Mouse (Mus musculus) neural tube, embryonic 15.5 days (tissue): Measurements from ENCODE around the gene Lzts2. TPM values are rescaled to one million over a fixed set of nuclear protein-coding genes. Genes with fewer than 3 reads are reported as not detected.

Experiments used
- ATAC-seq: fragments of 200-750 bp; cut with Nextera tagmentation; 2 replicates; pipeline ENCODE4 v1.8.0; 2017; ENCODE audit warnings: mild to moderate bottlenecking, moderate TSS enrichment, moderate library complexity; ENCODE audit not compliant: low FRiP score
- H3K27ac ChIP-seq: fragments of 300-500 bp; sonication (generic); replicated peaks from 2 replicates; pipeline ENCODE4 v1.5.1; 2015; ENCODE audit warnings: mild to moderate bottlenecking, inconsistent platforms
- H3K27me3 ChIP-seq: fragments of 300-500 bp; sonication (generic); replicated peaks from 2 replicates; pipeline ENCODE4 v1.6.1; 2015; ENCODE audit warnings: inconsistent platforms
- H3K36me3 ChIP-seq: fragments of 300-500 bp; sonication (generic); 2 replicates; pipeline ENCODE4 v1.6.1; 2015; ENCODE audit warnings: inconsistent platforms
- H3K4me1 ChIP-seq: fragments of 300-500 bp; sonication (generic); 2 replicates; pipeline ENCODE4 v1.6.1; 2015; ENCODE audit warnings: inconsistent platforms
- H3K4me2 ChIP-seq: fragments of 300-500 bp; sonication (generic); 2 replicates; pipeline ENCODE4 v1.6.1; 2015; ENCODE audit warnings: inconsistent platforms, mild to moderate bottlenecking, moderate library complexity
- H3K4me3 ChIP-seq: fragments of 300-500 bp; sonication (generic); replicated peaks from 2 replicates; pipeline ENCODE4 v1.5.1; 2015; ENCODE audit warnings: mild to moderate bottlenecking, inconsistent platforms
- H3K9ac ChIP-seq: fragments of 300-500 bp; sonication (generic); replicated peaks from 2 replicates; pipeline ENCODE4 v1.6.1; 2015; ENCODE audit warnings: mild to moderate bottlenecking, inconsistent platforms
- H3K9me3 ChIP-seq: fragments of 300-500 bp; sonication (generic); replicated peaks from 2 replicates; pipeline ENCODE4 v1.6.1; 2016; ENCODE audit warnings: inconsistent platforms
- WGBS: fragments of 180-500 bp; shearing (Covaris S2); methylation state at CpG from one replicate; pipeline ENCODE4 v1.1.7; 2015; ENCODE audit warnings: mixed read lengths; 5-methylcytosine and 5-hydroxymethylcytosine counted together
- polyA plus RNA-seq: library from polyadenylated mRNA; unstranded; fragments of >200 nt; fragmentation: Nextera tagmentation; extraction: Ambion mirVana; gene quantifications from 2 replicates; pipeline ENCODE4 v1.2.1, GENCODE M21; 2015

Gene Lzts2
- polyA plus RNA-seq, 1 experiment from 2014 or later, result 23.4 TPM

DNA sequence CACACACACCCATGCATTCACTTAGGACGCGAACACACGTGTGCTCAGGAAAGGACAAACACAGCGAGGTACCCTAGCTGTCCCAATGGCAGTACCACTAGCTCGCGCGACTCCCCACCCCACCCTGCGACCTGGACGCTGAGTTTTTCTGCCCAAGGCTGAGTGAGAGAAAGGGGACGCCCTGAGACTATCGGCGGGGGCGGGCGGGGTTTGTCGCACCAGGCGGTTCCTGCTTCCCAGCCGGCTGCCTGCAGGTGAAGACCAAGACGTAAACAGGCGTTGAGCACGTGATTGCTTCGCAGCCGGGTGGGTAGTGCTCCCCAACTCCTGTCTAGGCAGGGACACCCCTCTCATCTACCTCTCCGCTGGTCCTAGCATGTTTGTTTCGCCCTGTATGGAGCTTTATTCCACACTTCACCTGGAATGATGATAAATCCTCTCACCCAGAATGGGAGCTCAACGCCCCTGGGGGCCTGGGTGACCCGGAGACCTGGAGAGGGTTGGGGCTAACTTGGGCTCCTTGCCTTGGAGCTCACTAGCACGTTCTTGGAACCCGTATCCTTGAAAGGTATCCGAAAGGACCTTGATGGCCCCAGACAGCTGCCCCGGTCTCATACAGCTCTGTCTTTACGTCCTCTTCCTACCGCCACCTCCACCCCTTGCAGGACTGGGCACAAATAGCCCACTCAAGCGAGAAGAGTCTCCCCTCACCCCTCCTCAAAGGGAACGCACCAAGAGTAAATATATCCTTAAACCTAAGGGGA lies 1.5 kb downstream of the Lzts2 start:
- peaks cover 15% of the 10 kb centered on the region for H3K36me3 ChIP-seq
- WGBS, result under 1% methylated on average over 33 of the region's 34 CpGs
- no peaks in the 10 kb centered on the region for H3K9me3 ChIP-seq
- H3K4me1 ChIP-seq, result peaks cover 61% of the 10 kb centered on the region
- peak overlapping the region; percentile 33 for H3K9ac ChIP-seq
- 0 out of 2 replicates have a peak, but pooled peaks have one; percentile 6 for ATAC-seq
- 0 out of 2 replicates have a peak, but pooled peaks cover 3% of the 10 kb centered on the region for H3K27me3 ChIP-seq
- H3K27ac ChIP-seq, result peak overlapping the region; percentile 94
- peak overlapping the region; percentile 57 for H3K4me3 ChIP-seq
- peak overlapping the region; percentile 82 for H3K4me2 ChIP-seq

DNA sequence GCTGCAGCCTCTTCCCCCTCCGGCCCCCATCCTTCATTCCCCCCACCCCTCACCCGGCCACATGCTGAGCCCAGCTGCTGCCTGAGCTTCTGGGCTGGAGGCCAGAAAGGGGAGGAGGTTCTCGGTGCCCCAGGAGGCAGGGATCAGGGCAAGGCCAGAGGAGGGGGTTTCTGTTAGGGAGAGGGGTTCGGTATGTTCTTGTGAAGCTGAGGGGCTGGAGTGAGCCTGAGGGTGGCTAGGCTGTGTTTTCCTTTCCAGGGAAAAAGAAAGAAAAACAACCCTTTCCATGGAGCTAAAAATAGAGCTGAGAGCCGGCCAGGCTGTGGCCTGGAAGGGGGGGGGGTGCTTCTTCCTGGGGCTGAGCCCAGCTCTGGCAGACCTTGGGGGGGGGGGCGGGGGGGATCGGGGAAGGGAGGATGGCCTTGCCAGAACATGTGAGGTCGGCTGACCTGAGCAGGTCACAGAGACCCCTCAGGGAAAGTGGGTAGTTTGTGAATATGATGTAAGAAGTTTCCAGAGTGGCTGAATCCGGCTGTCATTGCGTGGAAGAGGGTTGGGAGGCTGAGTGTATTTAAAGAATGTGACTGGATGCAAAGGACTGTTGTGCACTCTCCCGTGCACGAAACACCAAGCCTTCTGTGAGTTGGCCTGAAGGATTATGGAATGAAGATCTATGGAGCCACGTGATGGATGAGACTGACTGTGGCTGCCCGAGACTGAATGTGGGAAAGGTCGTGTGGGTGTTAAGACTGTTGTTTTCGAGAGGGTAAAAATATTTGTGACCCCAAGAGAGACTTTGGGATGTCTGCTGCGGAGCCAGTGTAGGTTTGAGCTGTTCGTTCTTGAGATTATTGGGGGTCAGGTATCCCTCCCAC lies 2.4 kb downstream of the Lzts2 start:
- peak overlapping the region; percentile 82 for H3K4me2 ChIP-seq
- H3K4me1 ChIP-seq, result peaks cover 69% of the 10 kb centered on the region
- no peaks in the 10 kb centered on the region for H3K9me3 ChIP-seq
- peak overlapping the region; percentile 69; the same call in 1 of the 2 replicates for H3K9ac ChIP-seq
- 0 out of 2 replicates have a peak, but pooled peaks cover 3% of the 10 kb centered on the region for H3K27me3 ChIP-seq
- peak overlapping the region; percentile 94 for H3K27ac ChIP-seq
- ATAC-seq, result peak; percentile 13
- H3K4me3 ChIP-seq, result peak overlapping the region; percentile 57
- under 1% methylated on average over 17 of the region's 18 CpGs for WGBS
- peaks cover 7% of the 10 kb centered on the region for H3K36me3 ChIP-seq

DNA sequence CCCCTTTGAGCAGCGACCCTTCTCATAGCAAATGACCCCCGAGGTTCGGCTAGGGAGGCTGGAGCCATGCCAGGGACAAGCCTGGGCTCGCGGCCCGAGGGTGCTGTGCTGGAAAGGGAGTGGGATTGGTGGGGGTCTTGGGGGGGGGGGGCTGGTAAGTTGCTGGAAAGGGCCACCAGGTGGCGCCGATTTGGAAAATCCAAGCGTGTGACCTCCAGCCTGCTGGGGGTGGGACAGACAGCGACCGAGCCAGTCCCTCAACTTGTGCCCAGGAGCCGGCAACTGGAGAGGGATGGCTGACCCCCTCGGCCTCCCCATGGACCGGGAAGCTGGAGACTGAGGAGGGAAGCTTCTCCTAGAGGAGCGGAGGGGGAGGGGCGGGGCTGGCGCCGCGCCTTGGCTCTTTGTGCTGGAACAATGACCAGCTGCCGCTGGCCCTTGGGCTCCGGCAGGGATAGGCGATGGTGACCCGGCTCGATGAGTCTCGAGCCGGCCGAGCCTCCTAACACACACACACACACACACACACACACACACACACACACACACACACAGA lies 3.1 kb downstream of the Lzts2 start:
- peaks cover 71% of the 10 kb centered on the region for H3K4me1 ChIP-seq
- peak overlapping the region; percentile 82 for H3K4me2 ChIP-seq
- 0% methylated on average over 15 of the region's 27 CpGs for WGBS
- H3K9ac ChIP-seq, result peak overlapping the region; percentile 69
- H3K27me3 ChIP-seq, result 0 out of 2 replicates have a peak, but pooled peaks cover 3% of the 10 kb centered on the region
- H3K36me3 ChIP-seq, result peaks cover 3% of the 10 kb centered on the region; the same call in 1 of the 2 replicates
- H3K4me3 ChIP-seq, result peak overlapping the region; percentile 57
- peak; percentile 61 for ATAC-seq
- H3K27ac ChIP-seq, result peak overlapping the region; percentile 94
- H3K9me3 ChIP-seq, result no peaks in the 10 kb centered on the region

DNA sequence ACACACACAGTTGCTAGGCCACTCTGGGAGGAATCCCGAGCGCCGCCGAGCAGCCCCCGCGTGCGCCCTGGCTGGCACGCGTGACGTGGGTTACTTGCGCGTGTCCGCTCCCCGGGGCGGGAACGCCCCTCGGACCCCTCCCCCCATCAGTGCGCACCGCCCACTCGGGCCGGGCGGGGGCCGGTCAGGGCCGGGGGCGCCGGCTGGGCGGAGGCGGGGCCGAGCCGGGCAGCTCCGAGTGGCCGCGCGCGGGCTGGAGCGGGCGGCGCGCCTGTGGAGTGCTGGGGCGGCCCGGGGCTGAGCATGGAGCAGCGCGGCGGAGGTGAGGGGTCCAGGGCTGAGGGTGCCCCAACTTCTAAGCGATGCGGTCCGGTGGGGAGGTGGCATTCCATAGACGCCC lies 3.7 kb downstream of the Lzts2 start:
- WGBS, result under 1% methylated on average over 46 of the region's 48 CpGs
- H3K27me3 ChIP-seq, result 0 out of 2 replicates have a peak, but pooled peaks cover 3% of the 10 kb centered on the region
- peak overlapping the region; percentile 82 for H3K4me2 ChIP-seq
- peak overlapping the region; percentile 69 for H3K9ac ChIP-seq
- H3K27ac ChIP-seq, result peak overlapping the region; percentile 94
- H3K4me3 ChIP-seq, result peak overlapping the region; percentile 57
- peaks cover 2% of the 10 kb centered on the region; the same call in 1 of the 2 replicates for H3K36me3 ChIP-seq
- H3K9me3 ChIP-seq, result no peaks in the 10 kb centered on the region
- H3K4me1 ChIP-seq, result peaks cover 65% of the 10 kb centered on the region
- peak; percentile 77 for ATAC-seq

DNA sequence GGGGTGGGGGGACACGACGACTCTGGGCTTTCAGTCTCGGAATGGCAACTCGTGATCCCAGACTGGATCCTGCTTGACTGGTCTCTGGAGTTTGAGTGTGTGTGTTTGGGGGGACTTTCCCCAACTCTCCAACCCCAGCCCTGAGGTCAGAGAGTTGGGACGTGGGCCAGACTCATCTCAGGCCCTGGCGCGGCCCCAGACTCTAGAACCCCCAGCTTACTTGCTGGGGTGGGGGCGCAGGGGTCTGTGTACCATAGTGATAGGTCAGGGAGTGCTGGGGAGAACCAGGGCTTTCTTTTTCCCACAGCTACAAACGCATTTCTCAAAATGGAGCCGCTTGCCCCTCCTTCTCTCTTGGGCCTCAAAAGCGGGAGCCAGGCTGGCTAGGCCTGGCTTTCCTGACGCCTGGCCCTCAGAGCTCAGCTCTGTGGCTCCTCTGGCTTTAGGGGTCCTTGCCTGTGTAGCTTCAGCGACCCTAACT lies 4.2 kb downstream of the Lzts2 start:
- 0 out of 2 replicates have a peak, but pooled peaks cover 2% of the 10 kb centered on the region for H3K36me3 ChIP-seq
- peak overlapping the region; percentile 94 for H3K27ac ChIP-seq
- peaks cover 64% of the 10 kb centered on the region for H3K4me1 ChIP-seq
- peak overlapping the region; percentile 69 for H3K9ac ChIP-seq
- no peaks in the 10 kb centered on the region for H3K9me3 ChIP-seq
- 0 out of 2 replicates have a peak, but pooled peaks cover 3% of the 10 kb centered on the region for H3K27me3 ChIP-seq
- ATAC-seq, result no peak
- H3K4me3 ChIP-seq, result peak overlapping the region; percentile 57
- H3K4me2 ChIP-seq, result peak overlapping the region; percentile 82
- WGBS, result 0% methylated on average over 11 of the region's 13 CpGs

DNA sequence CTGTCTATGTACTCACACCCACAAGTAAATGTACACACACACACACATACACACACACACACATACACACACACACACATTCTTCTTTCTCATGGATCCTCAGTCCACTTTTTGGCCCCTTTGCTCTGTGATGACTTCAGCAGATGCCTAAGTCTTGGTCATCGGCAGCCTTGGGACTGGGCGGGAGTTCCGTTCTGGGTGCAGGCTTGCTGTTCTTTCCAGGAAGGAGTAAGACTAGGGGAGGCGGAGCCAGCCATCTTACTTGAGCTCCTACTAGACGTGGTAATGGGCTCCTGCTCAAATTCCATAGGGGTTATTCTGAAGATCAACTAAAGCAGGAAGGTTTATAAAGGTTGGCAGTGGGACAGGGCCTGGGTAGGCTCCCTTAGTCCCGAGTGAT lies 6.1 kb downstream of the Lzts2 start:
- peaks cover 57% of the 10 kb centered on the region for H3K4me1 ChIP-seq
- no peaks in the 10 kb centered on the region for H3K9me3 ChIP-seq
- ATAC-seq, result no peak
- 64% methylated on average over 6 of the region's 6 CpGs for WGBS
- H3K9ac ChIP-seq, result no peak overlapping the region
- H3K27ac ChIP-seq, result no peak overlapping the region
- peaks cover 16% of the 10 kb centered on the region for H3K36me3 ChIP-seq
- H3K4me2 ChIP-seq, result peak overlapping the region; percentile 13; the same call in 1 of the 2 replicates
- H3K27me3 ChIP-seq, result no peaks in the 10 kb centered on the region
- H3K4me3 ChIP-seq, result no peak overlapping the region

DNA sequence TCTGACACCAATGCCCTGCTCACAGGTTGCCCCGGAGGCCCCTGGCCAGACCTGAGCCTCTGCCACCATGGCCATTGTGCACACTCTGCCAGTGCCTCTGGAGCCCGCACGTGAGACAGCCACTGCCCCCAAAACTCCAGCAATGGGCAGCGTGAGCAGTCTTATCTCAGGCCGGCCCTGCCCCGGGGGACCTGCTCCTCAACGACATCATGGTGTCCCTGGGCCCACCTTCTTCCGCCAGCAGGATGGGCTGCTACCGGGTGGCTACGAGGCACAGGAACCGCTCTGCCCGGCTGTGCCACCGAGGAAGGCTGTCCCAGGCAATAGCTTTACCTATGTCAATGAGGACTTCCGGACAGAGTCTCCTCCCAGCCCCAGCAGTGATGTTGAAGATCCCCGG lies 7.1 kb downstream of the Lzts2 start:
- Histone ChIP-seq H3K27ac (no peak overlapping the region), H3K4me1 (peaks cover 47% of the 10 kb centered on the region), H3K4me3 (no peak overlapping the region), H3K27me3 (no peaks in the 10 kb centered on the region), H3K9me3 (no peaks in the 10 kb centered on the region), H3K36me3 (peaks cover 26% of the 10 kb centered on the region), H3K4me2 (no peak overlapping the region), H3K9ac (no peak overlapping the region)
- WGBS, result 91% methylated on average over 15 of the region's 15 CpGs
- no peak for ATAC-seq

DNA sequence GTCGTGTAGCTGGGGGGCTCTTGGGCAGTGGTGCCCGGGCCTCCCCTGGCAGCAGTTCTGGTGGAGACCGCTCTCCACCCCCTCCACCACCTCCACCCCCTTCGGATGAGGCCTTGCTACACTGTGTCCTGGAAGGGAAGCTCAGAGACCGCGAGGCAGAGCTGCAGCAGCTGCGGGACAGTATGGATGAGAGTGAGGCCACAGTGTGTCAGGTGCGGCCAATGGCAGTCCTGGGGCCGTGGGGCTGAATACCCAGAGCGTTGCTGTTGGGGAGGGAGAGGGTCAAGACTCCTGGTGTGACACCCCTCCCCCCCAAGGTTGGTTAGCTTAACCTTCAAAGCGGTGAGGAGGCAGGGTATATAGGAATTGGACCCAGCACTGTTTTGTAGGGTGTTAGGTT lies 9.8 kb downstream of the Lzts2 start:
- no peak overlapping the region for H3K9ac ChIP-seq

DNA sequence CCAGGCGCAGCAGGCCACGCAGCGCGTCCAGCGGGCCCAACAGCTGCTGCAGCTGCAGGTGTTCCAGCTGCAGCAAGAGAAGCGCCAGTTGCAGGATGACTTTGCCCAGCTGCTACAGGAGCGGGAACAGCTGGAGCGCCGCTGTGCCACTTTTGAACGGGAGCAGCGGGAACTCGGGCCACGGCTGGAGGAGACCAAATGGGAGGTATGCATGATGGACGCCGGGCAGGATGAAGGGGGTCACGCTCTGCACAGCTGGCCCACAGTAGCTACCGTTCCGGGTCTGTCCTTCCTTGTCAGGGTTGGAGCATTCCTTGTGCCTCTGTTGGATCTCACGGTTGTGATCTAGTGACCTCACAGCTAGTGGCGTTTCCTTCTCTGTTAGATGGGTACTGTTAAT lies 10.6 kb downstream of the Lzts2 start:
- Histone ChIP-seq H3K4me1 (peaks cover 27% of the 10 kb centered on the region), H3K9me3 (no peaks in the 10 kb centered on the region), H3K27ac (no peak overlapping the region), H3K9ac (no peak overlapping the region), H3K36me3 (peaks cover 35% of the 10 kb centered on the region), H3K27me3 (no peaks in the 10 kb centered on the region), H3K4me3 (no peak overlapping the region), H3K4me2 (no peak overlapping the region)
- 88% methylated on average over 20 of the region's 20 CpGs for WGBS
- ATAC-seq, result no peak

More for the DNA sequence above, 9.8 kb downstream of the Lzts2 start:
- ATAC-seq, result no peak
- no peak overlapping the region for H3K27ac ChIP-seq
- H3K4me1 ChIP-seq, result peaks cover 34% of the 10 kb centered on the region
- H3K9me3 ChIP-seq, result no peaks in the 10 kb centered on the region
- H3K4me2 ChIP-seq, result no peak overlapping the region
- peaks cover 35% of the 10 kb centered on the region for H3K36me3 ChIP-seq
- WGBS, result 87% methylated on average over 11 of the region's 11 CpGs
- H3K27me3 ChIP-seq, result no peaks in the 10 kb centered on the region
- no peak overlapping the region for H3K4me3 ChIP-seq

DNA sequence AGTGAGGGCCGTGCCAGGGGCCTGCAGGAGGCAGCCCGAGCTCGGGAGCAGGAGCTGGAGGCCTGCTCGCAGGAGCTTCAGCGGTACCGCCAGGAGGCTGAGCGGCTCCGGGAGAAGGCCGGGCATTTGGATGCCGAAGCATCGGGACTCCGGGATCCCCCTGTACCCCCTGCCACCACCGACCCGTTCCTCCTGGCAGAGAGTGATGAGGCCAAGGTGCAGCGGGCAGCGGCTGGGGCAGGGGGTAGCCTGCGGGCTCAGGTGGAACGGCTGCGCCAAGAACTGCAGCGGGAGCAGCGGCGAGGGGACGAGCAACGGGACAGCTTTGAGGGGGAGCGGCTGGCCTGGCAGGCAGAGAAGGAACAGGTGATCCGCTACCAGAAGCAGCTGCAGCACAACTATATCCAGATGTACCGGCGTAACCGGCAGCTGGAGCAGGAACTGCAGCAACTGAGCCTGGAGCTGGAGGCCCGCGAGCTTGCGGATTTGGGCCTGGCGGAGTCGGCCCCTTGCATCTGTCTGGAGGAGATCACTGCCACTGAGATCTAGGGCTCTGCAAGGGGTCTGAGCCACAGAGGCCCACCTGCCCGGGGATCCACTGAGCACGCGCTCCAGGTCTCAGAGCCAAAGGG lies 11.8 kb downstream of the Lzts2 start:
- H3K27ac ChIP-seq, result no peak overlapping the region
- 93% methylated on average over 37 of the region's 37 CpGs for WGBS
- H3K9me3 ChIP-seq, result no peaks in the 10 kb centered on the region
- no peaks in the 10 kb centered on the region for H3K27me3 ChIP-seq
- no peak overlapping the region for H3K4me2 ChIP-seq
- ATAC-seq, result no peak
- peaks cover 24% of the 10 kb centered on the region for H3K4me1 ChIP-seq
- H3K36me3 ChIP-seq, result peaks cover 35% of the 10 kb centered on the region
- no peak overlapping the region for H3K9ac ChIP-seq
- no peak overlapping the region for H3K4me3 ChIP-seq
